Mouse (Mus musculus): ENCODE results near the gene Hoxc10.

The Hoxc10 gene

GRCm38 (mm10) chr15:103011928-103012486 lies 45.4 kb downstream of the Hoxc10 start:
- DNase-seq (ENCODE audit: low spot score): no peak

GRCm38 (mm10) chr15:103013238-103013984 lies 46.8 kb downstream of the Hoxc10 start:
- peak; percentile 27 for DNase-seq (ENCODE audit: low spot score)

GRCm38 (mm10) chr15:103014166-103015008 lies 47.8 kb downstream of the Hoxc10 start:
- DNase-seq (ENCODE audit: low spot score): no peak

- no peak for DNase-seq (ENCODE audit: low spot score)
These were observed 48.4 kb downstream of the Hoxc10 start for GRCm38 (mm10) chr15:103015009-103015399.

- DNase-seq (ENCODE audit: low spot score): no peak
These were observed 49.0 kb downstream of the Hoxc10 start for GRCm38 (mm10) chr15:103015406-103016166.

GRCm38 (mm10) chr15:103018636-103019035 lies 52.0 kb downstream of the Hoxc10 start, which contains the start of gene Hoxc4:
TSS of gene Hoxc4 (plus strand) at chr15:103018934.
- DNase-seq (ENCODE audit: low spot score): no peak

- no peak for DNase-seq (ENCODE audit: low spot score)
These were observed 54.4 kb downstream of the Hoxc10 start for GRCm38 (mm10) chr15:103020899-103021418.
